In the genomic region with DNA sequence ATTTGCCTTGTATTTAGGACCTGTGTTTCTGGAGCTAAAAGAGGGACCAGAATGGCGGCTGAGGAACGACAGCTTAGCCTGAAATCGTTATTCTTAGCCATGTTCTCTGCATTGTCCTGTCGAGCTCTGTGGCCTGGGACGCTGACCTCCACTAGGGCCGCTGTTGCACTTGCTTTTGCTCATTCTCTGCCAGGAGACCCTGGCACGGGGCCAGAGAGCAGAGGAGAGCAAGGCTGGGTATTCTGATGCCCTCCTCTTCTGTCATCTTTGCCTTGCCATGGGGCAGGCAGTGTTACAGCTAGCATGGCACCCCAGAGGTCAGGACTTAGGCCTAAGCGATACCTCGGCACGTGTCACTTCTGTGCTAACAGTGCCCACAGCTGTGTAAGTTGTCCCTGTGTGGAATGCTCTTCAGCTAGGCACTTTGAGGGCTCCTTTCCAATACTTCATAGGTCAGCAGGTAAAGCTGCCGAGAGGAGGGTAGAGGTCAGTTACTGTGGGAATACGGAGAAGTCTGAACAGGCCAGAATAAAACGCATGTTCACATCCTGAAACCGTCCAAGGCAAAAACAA, we compare ENCODE assay signal across 14 mouse cellular contexts. TPM values are rescaled to one million over a fixed set of nuclear protein-coding genes. Genes with fewer than 3 reads are reported as not detected.
DNase-seq lines count a peak whose midpoint lies in the region; ATAC-seq and TF ChIP-seq lines count a peak whose summit lies in the region.
"Had no signal": no experiment of that assay in that cellular context is flagged by ENCODE, and none has a peak within 500 bp of the region (broad histone marks: within the 10 kb centered on the region; RNA-seq: fewer than 3 reads in every experiment).

No protein-coding gene starts in this region.

- no peak for TF ChIP-seq CTCF in gastrocnemius, adult 2 months (IDR thresholded peaks at IDR 0.05)
- TF ChIP-seq CTCF in liver, adult 2 months (IDR thresholded peaks at IDR 0.05; ENCODE audit: low read depth, low read length) = peak; percentile 51
- no peak for TF ChIP-seq CTCF in lung, adult 2 months (IDR thresholded peaks at IDR 0.05; ENCODE audit: insufficient read depth, low read length)

- 33% methylated on average over 14 of the region's 14 CpGs for WGBS in liver, adult 2 months
- WGBS in lung, adult 2 months = 75% methylated on average over 14 of the region's 14 CpGs
- 88% methylated on average over 14 of the region's 14 CpGs for WGBS in hindbrain, embryonic 16.5 days

- intact Hi-C loops in gastrocnemius, adult 2 months (cut with DNase I) = loop anchor here (2.0 kb wide), 1 partner anchor 1371 kb away; no protein-coding TSS in a partner anchor

- ATAC-seq in hindbrain, embryonic 16.5 days = no peak
- ATAC-seq: midbrain, embryonic 16.5 days had no signal

- no peak overlapping the region for H3K9ac ChIP-seq in liver, adult 2 months (ENCODE audit: low read depth, low read length)
- H3K9ac ChIP-seq in hindbrain, embryonic 16.5 days (ENCODE audit: low read depth, low read length) = no peak overlapping the region
- H3K9ac ChIP-seq: embryonic facial prominence, embryonic 13.5 days; limb, embryonic 15.5 days had no signal

- peaks cover 5% of the 10 kb centered on the region; the same call in 1 of the 2 replicates for H3K4me1 ChIP-seq in liver, adult 2 months (ENCODE audit: control insufficient read depth, insufficient read depth, low read length)
- H3K4me1 ChIP-seq in lung, adult 2 months (ENCODE audit: control insufficient read depth, insufficient read depth, low read length) = no peaks in the 10 kb centered on the region
- no peaks in the 10 kb centered on the region for H3K4me1 ChIP-seq in hindbrain, embryonic 16.5 days (ENCODE audit: control insufficient read depth, insufficient read depth, low read depth, low read length)
- H3K4me1 ChIP-seq: embryonic facial prominence, embryonic 13.5 days; limb, embryonic 15.5 days had no signal

- H3K36me3 ChIP-seq in liver, adult 2 months (ENCODE audit: control insufficient read depth, insufficient read depth, low read length) = no peaks in the 10 kb centered on the region
- no peaks in the 10 kb centered on the region for H3K36me3 ChIP-seq in hindbrain, embryonic 16.5 days (ENCODE audit: control insufficient read depth, insufficient read depth, low read length)
- H3K36me3 ChIP-seq: embryonic facial prominence, embryonic 13.5 days; limb, embryonic 15.5 days had no signal

- no peak for TF ChIP-seq POLR2A in liver, adult 2 months (IDR thresholded peaks at IDR 0.05; ENCODE audit: extremely low read depth, insufficient read depth, low read length)
- no peak for TF ChIP-seq POLR2A in lung, adult 2 months (IDR thresholded peaks at IDR 0.05; ENCODE audit: borderline replicate concordance, extremely low read depth, low read depth, low read length)

- H3K27me3 ChIP-seq in liver, adult 2 months (ENCODE audit: control insufficient read depth, insufficient read depth, low read length) = no peaks in the 10 kb centered on the region
- H3K27me3 ChIP-seq in hindbrain, embryonic 16.5 days (replicated peaks; ENCODE audit: control insufficient read depth, insufficient read depth, low read length) = no peaks in the 10 kb centered on the region
- H3K27me3 ChIP-seq: CH12.LX had no signal

- H3K79me2 ChIP-seq in liver, adult 2 months (ENCODE audit: control insufficient read depth, insufficient read depth, low read length) = no peaks in the 10 kb centered on the region

- no peaks in the 10 kb centered on the region for H3K9me3 ChIP-seq in hindbrain, embryonic 16.5 days (ENCODE audit: control insufficient read depth, low read length)
- H3K9me3 ChIP-seq: embryonic facial prominence, embryonic 13.5 days; limb, embryonic 15.5 days had no signal

- H3K4me2 ChIP-seq in hindbrain, embryonic 16.5 days (ENCODE audit: low read length) = no peak overlapping the region
- H3K4me2 ChIP-seq: embryonic facial prominence, embryonic 13.5 days; limb, embryonic 15.5 days had no signal

- no peak overlapping the region for H3K27ac ChIP-seq in gastrocnemius, adult 2 months
- H3K27ac ChIP-seq in liver, adult 2 months (replicated peaks; ENCODE audit: insufficient read depth, low read depth, low read length) = no peak overlapping the region
- H3K27ac ChIP-seq in hindbrain, embryonic 16.5 days (ENCODE audit: low read depth, low read length) = no peak overlapping the region
- H3K27ac ChIP-seq: embryonic facial prominence, embryonic 13.5 days; limb, embryonic 15.5 days had no signal

- H3K4me3 ChIP-seq in gastrocnemius, adult 2 months = no peak overlapping the region
- no peak overlapping the region for H3K4me3 ChIP-seq in liver, adult 2 months (ENCODE audit: insufficient read depth, low read depth, low read length)
- no peak overlapping the region for H3K4me3 ChIP-seq in lung, adult 2 months (replicated peaks; ENCODE audit: extremely low read depth, low read depth, low read length)
- no peak overlapping the region for H3K4me3 ChIP-seq in hindbrain, embryonic 16.5 days (ENCODE audit: low read length)
- H3K4me3 ChIP-seq: embryonic facial prominence, embryonic 13.5 days; limb, embryonic 15.5 days had no signal

- peak; percentile 50 for DNase-seq in gastrocnemius, adult 2 months
- DNase-seq in gastrocnemius, postnatal 25 days = no peak
- DNase-seq in liver, adult 2 months (ENCODE audit: extremely low read depth, low read depth, low spot score) = peak; percentile 83
- no peak for DNase-seq in liver
- DNase-seq in adrenal gland, adult 8-10 months = peak; percentile 47
- DNase-seq in lung, adult 2 months = peak; percentile 34
- no peak for DNase-seq in frontal cortex, adult 2 months (ENCODE audit: extremely low spot score in 1 of 2, low spot score in 1 of 2)

RNA-seq across cellular contexts. Expression of a gene that starts 23.3 kb away (rescaled TPM):
- total RNA-seq in gastrocnemius, adult 2 months (2021) = 1 to 10 TPM; 3.3 to 4.1 TPM
- total RNA-seq in gastrocnemius, postnatal 25 days (2021) = 1 to 10 TPM; 3.5 to 4.0 TPM
- total RNA-seq in liver, adult 2 months (2014; rRNA removed) = 1.8 and 2.3 TPM in 2 replicates
- polyA plus RNA-seq in liver, adult 2 months (2012; rRNA removed) = 1.7 and 2.0 TPM in 2 replicates
- 10 to 100 TPM; 12.4 to 23.8 (median 18.0) TPM for total RNA-seq in adrenal gland, adult 8-10 months (2022)
- polyA plus RNA-seq in lung, adult 2 months (2012; rRNA removed) = 6.5 and 7.3 TPM in 2 replicates
- 7.9 and 9.3 TPM in 2 replicates for polyA plus RNA-seq in frontal cortex, adult 2 months (2012; rRNA removed)
- polyA plus RNA-seq in hindbrain, embryonic 16.5 days (2015; fragmentation: Nextera tagmentation; extraction: Ambion mirVana) = 9.1 and 13.3 TPM in 2 replicates

RNA-seq across cellular contexts. Expression of a gene that starts 24.4 kb away (rescaled TPM):
- total RNA-seq in gastrocnemius, adult 2 months (2021) = 1 to 10 TPM; 1.3 to 1.4 TPM
- 1 to 10 TPM; 1.5 to 1.9 TPM for total RNA-seq in gastrocnemius, postnatal 25 days (2021)
- 6.6 and 6.9 TPM in 2 replicates for total RNA-seq in liver, adult 2 months (2014; rRNA removed)
- 1.0 and 1.3 TPM in 2 replicates for polyA plus RNA-seq in liver, adult 2 months (2012; rRNA removed)
- total RNA-seq in adrenal gland, adult 8-10 months (2022) = 1 to 10 TPM; 7.0 to 7.6 (median 7.2) TPM
- polyA plus RNA-seq in lung, adult 2 months (2012; rRNA removed) = 3.2 and 4.6 TPM in 2 replicates
- polyA plus RNA-seq in frontal cortex, adult 2 months (2012; rRNA removed) = 1.3 TPM in 2 replicates
- 2.9 and 3.3 TPM in 2 replicates for polyA plus RNA-seq in hindbrain, embryonic 16.5 days (2015; fragmentation: Nextera tagmentation; extraction: Ambion mirVana)

RNA-seq across cellular contexts. Expression of a gene that starts 42.6 kb away (rescaled TPM):
- not detected for total RNA-seq in gastrocnemius, adult 2 months (2021)
- not detected for total RNA-seq in gastrocnemius, postnatal 25 days (2021)
- total RNA-seq in liver, adult 2 months (2014; rRNA removed) = not detected in 2 replicates
- polyA plus RNA-seq in liver, adult 2 months (2012; rRNA removed) = not detected in 2 replicates
- not detected for total RNA-seq in adrenal gland, adult 8-10 months (2022)
- polyA plus RNA-seq in lung, adult 2 months (2012; rRNA removed) = not detected in 2 replicates
- polyA plus RNA-seq in frontal cortex, adult 2 months (2012; rRNA removed) = not detected in 2 replicates
- polyA plus RNA-seq in hindbrain, embryonic 16.5 days (2015; fragmentation: Nextera tagmentation; extraction: Ambion mirVana) = 0.14 TPM in 1 of 2 replicates, not detected in the other
- total RNA-seq: CH12.LX; heart, adult 18-20 months; layer of hippocampus, adult 18-20 months had no signal
- polyA plus RNA-seq: embryonic facial prominence, embryonic 13.5 days; limb, embryonic 15.5 days; midbrain, embryonic 16.5 days had no signal

Comparison
In these comparisons a context has a peak if more than half of its experiments do, and no peak if none do; other contexts are left out.
1. DNase-seq: peak in gastrocnemius, adult 2 months (single experiment), liver, adult 2 months (single experiment), adrenal gland, adult 8-10 months (single experiment) and lung, adult 2 months (single experiment); none in gastrocnemius, postnatal 25 days (single experiment), liver (single experiment) and frontal cortex, adult 2 months (0 of 2).